Mouse (Mus musculus) small intestine, adult 2 months (tissue): ENCODE measurements around the gene Nepro.

Experiments used
- CTCF ChIP-seq: fragments of 200-500 bp; IDR thresholded peaks from 2 replicates; pipeline ENCODE4 v1.5.1; 2012; ENCODE audit warnings: low read depth, mild to moderate bottlenecking, control low read depth, inconsistent platforms, low read length, moderate library complexity, mixed read lengths; ENCODE audit not compliant: insufficient replicate concordance, insufficient read length; ENCODE audit errors: extremely low read depth
- POLR2A ChIP-seq: fragments of 200-500 bp; IDR thresholded peaks from 2 replicates; pipeline ENCODE4 v1.6.1; 2012; ENCODE audit warnings: low read depth, mild to moderate bottlenecking, control low read depth, inconsistent platforms, low read length, moderate library complexity

DNA sequence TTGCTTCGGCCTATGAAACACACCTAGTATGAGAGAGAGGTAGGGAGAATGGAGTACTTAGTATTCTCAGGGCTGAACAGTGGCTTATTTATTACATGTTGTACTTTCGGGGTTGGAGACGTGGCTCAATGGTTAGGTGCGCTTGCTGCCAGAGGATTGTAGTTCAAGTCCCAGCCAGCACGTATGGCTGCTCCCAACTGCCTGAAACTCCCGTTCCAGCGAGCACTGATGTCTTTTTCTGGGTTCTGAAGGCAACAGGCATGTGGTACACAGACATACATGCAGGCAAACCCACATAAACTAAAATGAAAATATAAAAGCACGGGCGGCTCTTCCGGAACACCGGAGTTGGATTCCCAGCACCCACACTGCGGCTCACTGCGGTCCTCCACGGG is 21.4 kb downstream of the Nepro start:
- TF ChIP-seq CTCF (no peak), POLR2A (no peak)
